Mouse (Mus musculus) layer of hippocampus, adult 9-11 months (tissue): Measurements from ENCODE around the gene Oas1a.
"Not testable (repeated sequence)": the region's sequence is repeated elsewhere in the genome, so short reads cannot be mapped to it uniquely, and the experiment has no call there.

Source experiments
- DNase-seq: peaks from one replicate; pipeline ENCODE4 v3.0.0; 2022

Oas1a gene

DNA sequence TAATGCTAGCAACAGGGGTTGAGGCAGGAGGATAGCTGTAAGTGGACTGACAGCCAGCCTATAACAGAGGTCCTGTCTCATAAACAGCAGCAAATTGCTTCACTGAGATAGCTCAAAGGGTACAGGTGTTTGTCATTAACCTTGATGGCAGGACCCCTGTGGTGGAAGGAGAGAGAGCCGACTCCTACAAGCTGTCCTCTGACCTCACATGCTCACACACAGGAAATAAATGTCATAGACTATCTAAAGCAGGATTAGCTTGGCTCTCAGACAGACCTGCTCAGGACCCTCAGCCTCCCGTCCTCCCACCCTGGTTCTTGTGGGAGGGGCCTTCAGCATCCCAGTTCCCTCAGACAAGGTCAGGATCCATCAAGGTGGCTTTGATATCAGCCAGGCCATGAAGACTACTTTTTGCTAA is 15.1 kb downstream of the Oas1a start:
- no peak for DNase-seq

- DNase-seq, result not testable (repeated sequence)
Observed at GRCm38 (mm10) chr5:120891566-120892242, 15.6 kb downstream of the Oas1a start.

DNA sequence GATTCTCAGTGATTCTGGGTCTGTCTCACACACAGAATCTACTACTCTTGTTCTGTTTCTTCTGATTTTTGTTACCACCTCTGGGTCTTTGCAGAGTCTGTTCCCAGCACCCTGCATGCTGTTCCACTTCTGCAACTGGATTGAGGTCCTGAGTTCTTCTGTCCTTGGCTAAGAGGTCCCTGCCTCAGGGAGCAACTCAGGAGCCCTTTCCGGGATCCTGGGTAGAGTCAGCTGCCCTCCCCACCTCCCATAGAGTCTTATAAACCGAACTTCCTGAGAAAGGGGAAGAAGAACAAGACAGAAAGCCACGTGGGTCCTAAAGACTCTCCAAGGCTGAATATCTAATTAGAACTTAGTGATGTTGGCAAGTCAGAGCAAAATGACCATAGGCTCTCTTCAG is 16.3 kb downstream of the Oas1a start:
- no peak for DNase-seq

GRCm38 (mm10) chr5:120890026-120890425 is 17.3 kb downstream of the Oas1a start:
- no peak for DNase-seq

- not testable (repeated sequence) for DNase-seq
Observed at GRCm38 (mm10) chr5:120888294-120888815, 19.0 kb downstream of the Oas1a start.

DNA sequence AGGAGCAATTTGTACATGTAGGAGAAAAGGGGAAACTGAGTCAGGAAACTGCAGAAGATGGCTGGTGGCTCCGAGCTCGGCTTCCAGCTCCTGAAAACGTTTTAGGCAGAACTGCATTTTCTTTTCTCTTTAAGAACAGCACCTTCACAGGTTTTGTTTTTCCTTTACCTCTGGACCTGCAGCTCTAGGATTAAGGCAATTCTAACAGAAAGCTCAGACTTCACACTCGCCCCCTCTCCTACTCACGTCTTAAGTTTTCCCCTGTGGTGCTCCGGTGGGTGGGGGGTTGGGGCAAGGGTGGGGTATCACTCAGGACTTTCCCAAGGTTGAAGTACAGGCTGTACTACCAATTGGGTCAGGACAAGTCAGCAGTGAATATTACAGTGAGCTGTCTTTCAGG is 19.5 kb downstream of the Oas1a start:
- DNase-seq, result no peak

DNA sequence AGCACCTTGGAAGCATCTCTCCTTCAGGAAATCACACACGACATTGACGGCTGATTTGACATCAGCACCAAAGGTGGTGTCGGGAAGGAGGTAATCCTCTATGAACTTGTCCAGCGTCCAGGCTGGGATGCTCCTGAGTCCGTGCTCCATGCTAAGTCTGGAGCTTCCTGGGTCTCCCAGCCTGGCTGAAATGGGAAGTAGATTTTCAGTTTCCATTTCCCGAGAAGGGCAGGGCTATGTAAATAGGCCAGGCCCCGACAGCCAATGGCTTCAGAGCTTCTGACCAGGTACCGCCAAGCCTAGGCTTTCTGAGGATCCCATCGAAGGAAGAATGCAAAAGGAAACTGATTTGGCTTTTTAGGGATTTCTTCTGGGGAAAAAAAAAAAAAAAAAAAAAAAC is 19.9 kb downstream of the Oas1a start, which contains the start of gene Oas1g:
Gene Oas1g (minus strand): TSS at position 201 of the 400 bp plus-strand sequence.
- DNase-seq, result not testable (repeated sequence)

GRCm38 (mm10) chr5:120881681-120882080 is 25.6 kb downstream of the Oas1a start:
- not testable (repeated sequence) for DNase-seq

- not testable (repeated sequence) for DNase-seq
Observed at GRCm38 (mm10) chr5:120878803-120879202, 28.5 kb downstream of the Oas1a start.

GRCm38 (mm10) chr5:120877407-120877806 is 29.9 kb downstream of the Oas1a start:
- not testable (repeated sequence) for DNase-seq

DNA sequence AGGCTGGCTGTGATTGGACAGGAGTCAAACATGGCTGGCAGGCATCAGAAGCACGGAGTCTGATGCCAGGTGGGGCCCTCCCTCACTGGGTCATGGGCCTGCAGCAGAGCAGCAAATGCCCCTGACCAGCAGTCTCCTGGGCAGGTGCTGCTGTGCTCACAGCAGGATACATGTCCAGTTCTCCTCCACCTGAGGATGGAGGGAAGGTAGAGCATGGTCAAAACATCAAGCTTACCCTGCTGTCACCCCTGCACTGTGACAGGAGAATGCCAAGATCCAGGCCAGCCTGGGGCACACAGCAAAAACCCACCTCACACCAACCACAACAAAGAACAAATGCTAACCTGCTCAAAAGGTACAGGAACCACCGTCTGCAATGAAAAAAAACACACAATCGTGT is 30.5 kb downstream of the Oas1a start:
- not testable (repeated sequence) for DNase-seq

GRCm38 (mm10) chr5:120871469-120871868 is 35.9 kb downstream of the Oas1a start:
- DNase-seq, result no peak

DNA sequence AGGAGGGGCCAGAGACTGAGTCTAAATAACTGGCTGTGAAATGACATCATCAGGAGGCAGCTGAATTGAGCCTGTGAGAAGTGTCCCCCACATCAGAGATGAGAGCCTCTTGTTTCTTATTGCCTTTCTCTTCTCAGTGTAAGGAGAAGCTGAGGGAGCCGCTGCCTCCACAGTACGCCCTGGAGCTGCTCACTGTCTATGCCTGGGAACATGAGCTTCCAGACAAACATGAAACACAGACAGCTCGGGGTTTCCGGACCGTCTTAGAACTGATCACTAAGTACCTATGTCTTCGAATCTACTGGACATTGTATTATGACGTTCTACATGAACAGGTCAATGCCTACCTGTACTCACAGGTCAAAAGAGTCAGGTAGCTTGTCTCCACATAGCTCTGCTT is 36.5 kb downstream of the Oas1a start:
- no peak for DNase-seq

- DNase-seq, result no peak
Observed at GRCm38 (mm10) chr5:120870081-120870480, 37.2 kb downstream of the Oas1a start.

- no peak for DNase-seq
Observed at GRCm38 (mm10) chr5:120869436-120870015, 37.8 kb downstream of the Oas1a start.

- DNase-seq, result no peak
Observed at GRCm38 (mm10) chr5:120865336-120865860, 41.9 kb downstream of the Oas1a start.

- DNase-seq, result no peak
Observed at GRCm38 (mm10) chr5:120861121-120861520, 46.2 kb downstream of the Oas1a start, which contains the start of gene Oas1h. Gene Oas1h (plus strand): TSS chr5:120861421.

DNA sequence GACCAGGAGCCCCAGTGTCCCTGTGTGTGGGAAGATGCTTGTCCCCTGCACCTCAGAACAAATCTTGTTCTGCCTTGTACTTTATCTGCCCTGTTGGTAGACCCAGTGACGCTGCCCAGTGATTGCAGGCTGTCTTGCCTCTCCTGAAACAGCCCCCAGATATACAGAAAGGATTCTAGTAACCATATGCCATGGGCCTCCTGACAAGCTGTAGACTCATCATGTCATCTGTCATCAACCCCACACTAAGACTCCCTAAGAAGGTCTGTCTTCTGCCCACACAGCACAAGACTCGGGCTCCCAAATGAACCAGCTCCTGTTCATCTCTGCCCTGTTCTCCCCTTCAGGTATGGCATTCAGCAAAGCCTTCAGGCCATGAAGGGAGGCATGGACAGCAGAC is 48.1 kb downstream of the Oas1a start:
- DNase-seq, result peak; percentile 23

- no peak for DNase-seq
Observed at GRCm38 (mm10) chr5:120849601-120850136, 57.7 kb downstream of the Oas1a start.

DNA sequence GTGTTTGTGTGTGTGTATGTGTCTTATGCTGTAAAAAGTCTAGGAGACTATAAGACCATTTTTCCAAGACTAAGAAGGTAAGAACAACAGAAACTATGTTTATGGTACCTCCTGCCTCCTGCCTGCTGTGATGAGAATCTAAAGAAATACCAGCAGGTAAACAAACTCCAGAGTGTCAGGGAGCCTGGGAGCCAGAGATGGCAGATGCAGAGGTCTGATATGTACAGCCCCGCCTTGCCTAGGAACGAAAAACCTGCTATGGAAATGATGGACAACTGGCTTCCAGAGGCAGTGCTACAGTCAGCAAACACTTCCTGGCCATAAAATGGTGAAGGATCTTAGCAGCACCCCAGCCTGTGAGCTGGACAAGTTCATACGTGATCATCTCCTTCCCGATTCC is 60.3 kb downstream of the Oas1a start, which contains the start of gene Oas1f:
Gene Oas1f (plus strand): TSS at position 301 of the 400 bp plus-strand sequence.
- DNase-seq, result no peak
